Mouse (Mus musculus): ENCODE measurements around the gene Asphd2. TPM values are rescaled to one million over a fixed set of nuclear protein-coding genes. Genes with fewer than 3 reads are reported as not detected.

Gene Asphd2
- polyA plus RNA-seq (2015; fragmentation: Nextera tagmentation; extraction: Ambion mirVana) = 1.6 and 3.4 TPM in 2 replicates

DNA sequence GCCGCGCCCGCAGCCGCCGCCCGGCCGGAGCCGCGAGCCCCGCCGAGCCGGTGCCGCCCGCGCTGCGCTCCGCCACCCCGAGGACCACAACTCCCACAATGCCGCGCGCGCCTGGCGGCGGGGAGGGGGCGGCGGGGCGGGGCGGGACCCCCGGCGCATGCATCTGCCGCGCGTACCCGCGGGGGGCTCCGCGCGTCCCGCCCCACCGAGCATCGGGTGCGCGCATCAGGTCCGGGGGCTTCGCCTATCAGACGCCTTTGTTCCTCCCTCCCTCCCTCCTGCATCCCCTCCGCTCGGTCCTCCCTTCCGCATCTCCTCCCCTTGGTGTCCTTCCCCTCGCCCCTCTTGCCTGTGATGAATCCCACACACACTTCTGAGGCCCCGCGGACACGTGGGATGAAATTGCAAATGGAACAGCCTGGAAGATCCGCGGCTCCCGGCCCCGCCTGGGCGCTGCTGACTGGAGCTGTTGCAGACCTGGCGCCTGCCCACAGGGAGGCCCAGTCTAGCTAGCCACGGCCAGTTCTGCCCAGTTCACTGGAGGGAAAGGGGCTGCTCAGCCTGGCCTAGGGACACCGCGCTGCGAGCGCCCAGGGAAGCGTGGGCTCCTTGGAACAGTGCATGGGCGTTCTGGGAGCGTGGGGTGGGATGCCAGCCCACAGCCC, at the start of gene Asphd2:
TSS of gene Asphd2 (minus strand) at position 88 of the 665 bp plus-strand sequence.

DNA sequence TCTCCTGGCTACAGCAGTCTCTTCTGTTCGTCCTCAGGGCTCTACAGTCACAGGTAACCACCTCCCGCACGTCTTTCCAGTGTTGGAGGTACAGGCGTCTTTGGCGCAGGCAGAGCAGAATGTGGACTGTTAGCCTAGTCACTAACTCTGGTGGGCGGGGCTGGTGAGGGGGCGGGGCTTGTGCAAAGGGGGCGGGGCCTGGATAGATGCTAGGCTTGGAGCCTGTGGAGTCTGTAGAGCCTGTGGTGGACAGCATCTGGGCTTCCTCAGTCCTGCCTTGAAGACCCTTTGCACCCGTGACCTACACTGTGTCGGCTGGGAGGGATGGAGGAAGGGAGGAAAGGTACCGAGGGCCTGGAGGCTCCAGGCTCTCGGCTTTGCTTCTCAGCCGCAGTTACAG, 38.8 kb downstream of the Asphd2 start, which contains the start of gene Gm6583:
TSS of gene Gm6583 (minus strand) at position 124 of the 400 bp plus-strand sequence.

DNA sequence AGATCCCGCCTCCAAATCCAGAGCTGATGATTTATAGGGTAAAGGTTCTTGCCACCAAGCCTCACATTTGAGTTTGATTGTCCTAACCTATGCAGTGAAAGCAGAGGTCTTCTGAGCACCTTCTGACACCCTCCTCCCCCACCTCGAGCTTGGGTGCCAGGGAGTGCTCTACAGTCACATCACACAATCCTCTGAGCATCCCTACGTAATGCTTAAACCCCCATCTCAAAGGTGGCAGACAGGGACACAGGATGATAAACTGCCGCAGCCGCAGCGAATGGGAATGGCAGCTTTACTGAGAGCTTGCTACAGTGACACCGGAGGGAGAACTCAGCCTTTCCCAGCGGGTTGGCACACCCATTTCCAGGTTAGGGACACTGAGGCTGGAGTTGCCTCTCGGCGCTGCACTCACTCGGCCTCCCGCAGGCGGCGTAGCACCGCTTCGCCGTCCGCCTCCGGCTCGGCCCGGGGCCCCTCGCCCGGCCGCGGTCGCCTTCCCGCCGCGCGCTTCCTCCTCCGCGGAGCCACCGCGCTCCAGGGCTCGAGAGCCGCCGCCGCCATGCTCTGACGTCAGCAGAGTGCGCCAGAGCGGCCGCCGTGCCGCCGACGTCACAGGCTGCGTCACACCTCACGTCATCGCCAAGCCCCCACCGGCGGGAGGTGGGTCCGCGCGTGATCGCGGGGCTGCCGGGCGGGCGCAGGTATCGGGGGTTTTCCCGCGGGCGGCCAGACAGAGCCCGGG, 52.0 kb downstream of the Asphd2 start, which contains the start of the genes Srrd and Hps4:
TSS of gene Srrd (minus strand) at position 578 of the 742 bp plus-strand sequence.
TSS of gene Hps4 (plus strand) at position 621 of the 742 bp plus-strand sequence.

Other genes starting within 250 kb of the Asphd2 start
- 1.3 and 2.0 TPM in 2 replicates for gene Cryba4, start 142.3 kb downstream of the Asphd2 start, polyA plus RNA-seq (2015; fragmentation: Nextera tagmentation; extraction: Ambion mirVana)
- gene Crybb1, start 139.1 kb downstream of the Asphd2 start, polyA plus RNA-seq (2015; fragmentation: Nextera tagmentation; extraction: Ambion mirVana) = 0.95 and 1.3 TPM in 2 replicates
- gene Tpst2, start 118.2 kb downstream of the Asphd2 start, polyA plus RNA-seq (2015; fragmentation: Nextera tagmentation; extraction: Ambion mirVana) = 24.6 and 28.3 TPM in 2 replicates
- gene Tfip11, start 68.5 kb downstream of the Asphd2 start, polyA plus RNA-seq (2015; fragmentation: Nextera tagmentation; extraction: Ambion mirVana) = 9.8 and 11.2 TPM in 2 replicates
- gene Srrd, start 51.8 kb downstream of the Asphd2 start, polyA plus RNA-seq (2015; fragmentation: Nextera tagmentation; extraction: Ambion mirVana) = 10.3 and 10.7 TPM in 2 replicates
- gene Hps4, start 51.8 kb downstream of the Asphd2 start, polyA plus RNA-seq (2015; fragmentation: Nextera tagmentation; extraction: Ambion mirVana) = 7.7 and 9.5 TPM in 2 replicates
- 0.08 TPM in 1 of 2 replicates, not detected in the other for gene Gm6583, start 38.8 kb downstream of the Asphd2 start, polyA plus RNA-seq (2015; fragmentation: Nextera tagmentation; extraction: Ambion mirVana)
- gene Gm6588, start 54.6 kb upstream of the Asphd2 start, polyA plus RNA-seq (2015; fragmentation: Nextera tagmentation; extraction: Ambion mirVana) = not detected in 2 replicates
- 0.03 and 0.07 TPM in 2 replicates for gene Sez6l, start 182.3 kb upstream of the Asphd2 start, polyA plus RNA-seq (2015; fragmentation: Nextera tagmentation; extraction: Ambion mirVana)